Mouse (Mus musculus): ENCODE measurements around the gene Samd9l.
"Not testable (repeated sequence)": the region's sequence is repeated elsewhere in the genome, so short reads cannot be mapped to it uniquely, and the experiment has no call there.

The Samd9l gene

GRCm38 (mm10) chr6:3399340-3400068 is at the start of gene Samd9l:
Gene Samd9l (minus strand): TSS chr6:3399572.
- peak; percentile 49 to 71 for DNase-seq (ENCODE audit: low read depth in 1 of 2, low spot score in 2 of 2)

DNA sequence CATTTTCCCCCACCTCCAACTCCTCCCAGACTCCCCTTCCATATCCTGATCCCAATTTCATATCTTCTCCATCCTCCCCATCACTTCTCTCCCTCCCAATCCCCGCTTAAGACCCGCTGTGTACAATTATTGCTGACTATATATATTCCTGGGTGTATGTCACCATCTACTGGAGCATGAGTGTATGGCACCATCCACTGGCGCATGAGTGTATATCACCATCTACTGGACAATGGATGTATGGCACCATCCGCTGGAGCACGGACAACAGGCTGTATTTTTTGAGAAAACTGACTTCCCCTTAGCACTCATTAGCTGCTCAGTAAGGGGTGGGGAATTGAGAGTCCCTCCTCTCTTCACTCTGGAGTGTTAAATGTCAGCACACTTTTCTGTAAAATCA is 48.0 kb upstream of the Samd9l start:
- peak; percentile 27 to 71 for DNase-seq (ENCODE audit: low read depth in 1 of 2, low spot score in 2 of 2)

DNA sequence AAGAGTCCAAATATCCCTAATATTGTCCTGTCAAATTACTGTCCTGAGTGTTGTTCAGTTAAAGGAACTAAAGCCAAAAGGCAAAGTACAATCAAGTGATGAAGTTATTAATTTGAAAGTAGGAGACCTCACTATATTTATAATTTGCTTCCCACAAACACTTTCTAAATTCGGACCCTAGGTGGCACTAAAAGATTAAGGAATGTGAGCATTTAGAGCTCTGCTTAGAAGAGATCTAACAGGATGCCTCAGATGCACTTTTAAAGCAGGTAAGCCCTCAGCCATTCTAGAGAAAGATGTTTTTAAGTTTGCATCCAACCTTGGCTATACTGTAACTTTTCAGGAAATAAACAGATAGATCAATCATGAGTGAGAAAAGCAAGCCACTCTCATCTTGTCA is 44.5 kb upstream of the Samd9l start:
- DNase-seq (ENCODE audit: low read depth in 1 of 2, low spot score in 2 of 2) = no peak

GRCm38 (mm10) chr6:3436087-3436486 is 36.7 kb upstream of the Samd9l start:
- no peak for DNase-seq (ENCODE audit: low read depth in 1 of 2, low spot score in 2 of 2)

DNA sequence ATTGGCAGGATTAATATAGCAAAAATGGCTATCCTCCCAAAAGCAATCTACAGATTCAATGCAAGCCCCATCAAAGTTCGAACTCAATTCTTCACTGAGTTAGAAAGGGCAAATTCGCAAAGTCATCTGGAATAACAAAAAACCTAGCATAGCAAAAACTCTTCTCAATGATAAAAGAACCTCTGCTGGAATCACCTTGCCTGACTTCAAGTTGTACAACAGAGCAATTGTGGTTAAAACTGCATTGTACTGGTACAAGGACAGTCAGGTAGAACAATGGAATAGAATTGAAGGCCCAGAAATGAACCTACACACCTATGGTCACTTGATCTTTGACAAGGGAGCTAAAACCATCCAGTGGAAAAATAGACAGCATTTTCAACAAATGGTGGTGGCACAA is 31.6 kb upstream of the Samd9l start:
- DNase-seq (ENCODE audit: low read depth in 1 of 2, low spot score in 2 of 2) = not testable (repeated sequence)

DNA sequence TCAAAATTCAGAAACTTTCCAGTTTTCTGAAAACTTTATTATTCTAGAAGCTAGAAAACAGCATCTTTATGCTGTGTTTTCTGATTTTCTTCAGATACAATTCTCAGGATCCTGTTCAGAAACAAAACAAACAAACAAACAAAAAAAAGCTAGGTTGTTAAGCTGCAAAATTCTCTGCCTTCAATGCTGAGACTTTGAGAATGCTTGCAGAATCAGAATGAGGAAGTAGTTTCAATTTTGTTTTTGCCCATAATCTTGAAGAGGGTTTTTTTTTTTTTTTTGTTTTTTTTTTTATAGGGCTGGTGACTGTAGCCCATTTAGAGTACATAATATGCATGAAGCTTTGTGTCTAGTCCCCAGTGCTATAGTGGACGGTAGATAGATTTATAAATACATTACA is 27.7 kb upstream of the Samd9l start:
- no peak for DNase-seq (ENCODE audit: low read depth in 1 of 2, low spot score in 2 of 2)

DNA sequence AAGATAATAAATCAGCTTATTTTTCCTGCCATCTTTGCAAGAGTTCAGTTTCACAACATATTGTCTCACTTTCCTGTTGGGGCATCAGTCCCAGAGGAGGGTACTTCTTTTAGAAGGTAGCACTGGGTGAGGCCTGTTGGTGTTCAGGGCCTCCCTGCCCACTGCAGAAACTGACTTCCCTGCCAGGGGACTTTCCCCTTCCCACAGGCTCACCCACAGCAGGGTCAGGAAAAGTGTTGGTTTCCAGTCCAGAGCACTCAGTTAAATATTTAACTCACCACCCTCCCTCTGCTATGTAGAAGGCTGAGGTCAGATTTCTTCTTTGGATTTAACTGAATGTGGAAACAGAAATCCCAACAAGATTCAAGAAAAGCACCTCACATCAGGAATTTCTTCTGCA is 26.0 kb upstream of the Samd9l start:
- DNase-seq (ENCODE audit: low read depth in 1 of 2, low spot score in 2 of 2) = not testable (repeated sequence)

- DNase-seq (ENCODE audit: low read depth in 1 of 2, low spot score in 2 of 2) = not testable (repeated sequence)
Observed at GRCm38 (mm10) chr6:3424613-3425277, 25.4 kb upstream of the Samd9l start.

DNA sequence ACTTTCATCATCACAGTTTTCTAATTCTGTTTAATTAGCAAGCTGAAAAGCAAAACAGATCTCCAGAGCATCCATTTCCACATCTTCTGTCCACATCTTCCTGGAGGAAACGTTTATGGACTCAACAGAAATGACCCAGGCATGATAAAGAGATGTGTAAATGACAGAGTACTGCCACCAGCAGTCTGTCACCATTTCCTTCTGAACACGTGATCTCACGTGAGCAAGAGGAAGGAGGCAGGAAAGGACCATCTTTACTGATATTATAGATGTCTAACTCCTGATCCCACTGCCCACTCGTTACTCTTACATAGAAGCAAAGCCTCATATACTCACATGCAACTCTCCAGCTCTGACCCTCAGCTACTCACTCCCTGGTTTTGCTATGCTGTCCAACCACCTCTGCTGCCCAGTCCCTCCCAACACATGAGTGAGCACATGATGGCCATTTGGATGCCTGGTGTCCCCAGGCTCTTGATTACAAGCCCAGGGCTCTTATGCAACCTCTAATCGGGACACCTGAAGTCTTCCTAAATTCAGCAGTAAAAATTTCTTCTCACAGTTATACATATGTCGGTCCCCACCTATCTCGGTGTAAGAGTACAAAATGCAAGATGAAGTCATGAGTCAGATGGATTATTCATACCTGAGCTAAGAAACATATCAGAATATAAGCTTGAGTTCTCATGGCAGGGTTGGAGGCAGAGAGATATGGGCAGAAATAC is 2.0 kb downstream of the Samd9l start:
- not testable (repeated sequence) for DNase-seq (ENCODE audit: low read depth in 1 of 2, low spot score in 2 of 2)

- DNase-seq (ENCODE audit: low read depth in 1 of 2, low spot score in 2 of 2) = not testable (repeated sequence)
Observed at GRCm38 (mm10) chr6:3395921-3396611, 3.3 kb downstream of the Samd9l start.

GRCm38 (mm10) chr6:3389995-3390394 is 9.4 kb downstream of the Samd9l start:
- no peak for DNase-seq (ENCODE audit: low read depth in 1 of 2, low spot score in 2 of 2)

DNA sequence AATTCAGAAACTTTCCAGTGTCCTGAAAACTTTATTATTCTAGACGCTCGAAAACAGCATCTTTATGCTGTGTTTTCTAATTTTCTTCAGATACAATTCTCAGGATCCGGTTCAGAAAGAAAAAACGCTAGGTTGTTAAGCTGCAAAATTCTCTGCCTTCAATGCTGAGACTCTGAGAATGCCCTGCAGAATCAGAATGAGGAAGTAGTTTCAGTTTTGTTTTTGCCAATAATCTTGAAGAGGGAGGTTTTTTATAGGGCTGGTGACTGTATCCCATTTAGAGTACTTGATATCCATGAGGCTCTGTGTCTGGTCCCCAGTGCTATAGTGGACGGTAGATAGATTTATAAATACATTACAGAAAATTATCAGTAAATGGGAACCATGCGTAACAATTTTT is 12.8 kb downstream of the Samd9l start:
- no peak for DNase-seq (ENCODE audit: low read depth in 1 of 2, low spot score in 2 of 2)

DNA sequence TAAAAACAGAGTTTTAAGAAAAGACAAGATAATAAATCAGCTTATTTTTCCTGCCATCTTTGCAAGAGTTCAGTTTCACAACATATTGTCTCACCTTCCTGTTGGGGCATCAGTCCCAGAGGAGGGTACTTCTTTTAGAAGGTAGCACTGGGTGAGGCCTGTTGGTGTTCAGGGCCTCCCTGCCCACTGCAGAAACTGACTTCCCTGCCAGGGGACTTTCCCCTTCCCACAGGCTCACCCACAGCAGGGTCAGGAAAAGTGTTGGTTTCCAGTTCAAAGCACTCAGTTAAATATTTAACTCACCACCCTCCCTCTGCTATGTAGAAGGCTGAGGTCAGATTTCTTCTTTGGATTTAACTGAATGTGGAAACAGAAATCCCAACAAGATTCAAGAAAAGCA is 14.6 kb downstream of the Samd9l start:
- DNase-seq (ENCODE audit: low read depth in 1 of 2, low spot score in 2 of 2) = not testable (repeated sequence)

DNA sequence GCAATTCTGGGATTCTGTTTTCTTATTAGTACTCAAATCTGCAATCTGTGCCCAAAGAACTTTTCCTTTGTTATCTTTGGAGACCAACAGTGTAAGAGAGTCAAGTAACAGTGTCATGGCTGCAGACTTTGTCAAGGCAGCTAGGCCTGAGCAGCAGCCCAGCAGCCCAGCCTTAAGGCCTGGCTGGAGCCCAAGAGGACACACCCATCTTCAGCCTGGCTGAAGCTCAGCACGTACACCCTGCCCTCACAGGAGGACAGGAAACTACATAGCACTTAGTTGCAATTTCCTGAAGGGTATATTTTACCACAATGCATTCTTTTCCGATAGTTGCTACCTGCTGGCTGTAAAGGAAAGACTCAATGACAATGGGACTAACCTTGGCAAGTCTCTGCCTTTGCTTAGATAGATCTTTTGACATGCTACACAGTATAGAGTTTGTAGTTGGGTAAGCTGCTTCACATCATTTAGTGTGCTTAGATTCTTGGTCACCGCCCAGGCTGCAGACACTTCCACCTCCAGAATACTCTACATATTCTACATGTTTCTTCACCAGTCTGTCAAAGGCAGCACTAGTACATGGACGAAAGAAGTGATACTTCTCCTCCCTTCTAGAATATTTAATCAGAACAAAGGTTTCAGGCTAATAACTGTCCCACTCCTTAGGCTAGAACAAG is 15.1 kb downstream of the Samd9l start:
- DNase-seq (ENCODE audit: low read depth in 1 of 2, low spot score in 2 of 2) = not testable (repeated sequence)

GRCm38 (mm10) chr6:3379146-3379545 is 20.2 kb downstream of the Samd9l start:
- no peak for DNase-seq (ENCODE audit: low read depth in 1 of 2, low spot score in 2 of 2)

- no peak for DNase-seq (ENCODE audit: low read depth in 1 of 2, low spot score in 2 of 2)
Observed at GRCm38 (mm10) chr6:3376687-3377086, 22.7 kb downstream of the Samd9l start.

DNA sequence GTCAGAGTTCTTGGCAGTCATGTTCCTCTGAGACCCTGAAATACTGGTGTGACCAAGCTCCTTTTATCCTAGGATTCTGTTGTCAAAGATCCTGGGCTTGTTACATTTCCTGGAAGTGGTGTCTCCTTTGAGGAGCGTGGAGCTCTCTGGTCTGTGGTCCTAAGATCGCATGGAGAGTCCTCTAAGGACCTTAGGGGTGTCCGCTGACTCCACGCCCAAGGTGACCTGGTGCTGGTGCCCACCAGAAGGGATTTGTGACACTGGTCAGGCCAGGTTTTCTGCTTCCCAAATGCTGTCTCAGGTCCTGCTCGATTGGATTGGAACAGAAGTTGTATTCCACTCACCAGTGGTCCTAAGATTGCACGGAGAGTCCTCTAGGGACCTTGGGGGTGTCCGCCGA is 29.8 kb downstream of the Samd9l start:
- no peak for DNase-seq (ENCODE audit: low read depth in 1 of 2, low spot score in 2 of 2)

GRCm38 (mm10) chr6:3365609-3366008 is 33.8 kb downstream of the Samd9l start:
- DNase-seq (ENCODE audit: low read depth in 1 of 2, low spot score in 2 of 2) = not testable (repeated sequence)

DNA sequence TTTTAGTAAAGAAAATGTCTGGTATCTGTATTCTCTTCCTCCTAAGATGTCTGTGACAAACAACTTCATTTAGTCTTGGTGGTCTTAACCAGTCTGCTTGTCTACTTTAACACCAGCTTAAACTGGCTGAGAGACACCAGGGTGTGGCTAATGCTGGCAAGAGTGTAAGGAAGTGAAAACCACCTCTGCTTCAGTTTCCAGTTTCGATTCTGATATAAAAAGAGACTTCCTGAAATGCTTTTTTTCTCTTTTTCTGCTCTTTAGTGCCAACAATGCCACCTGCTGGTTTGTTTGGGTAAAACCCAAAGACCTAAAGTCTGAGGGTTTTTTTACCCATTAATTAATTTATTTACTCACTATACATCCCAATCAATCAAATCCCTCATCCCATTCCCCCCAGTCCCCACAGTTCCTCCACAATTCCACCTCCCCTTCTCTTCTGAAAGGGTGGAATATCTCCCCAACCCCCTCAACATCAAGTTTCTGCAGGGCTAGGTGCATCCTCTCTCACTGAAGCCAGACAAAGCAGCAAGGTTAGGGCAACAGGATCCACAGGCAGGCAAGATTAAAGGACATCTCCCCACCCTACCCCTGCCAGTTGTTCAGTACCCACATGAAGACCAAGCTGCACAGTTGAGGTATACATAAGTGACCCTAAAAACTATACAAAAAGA is 53.3 kb downstream of the Samd9l start:
- peak; percentile 17 to 43 for DNase-seq (ENCODE audit: low read depth in 1 of 2, low spot score in 2 of 2)

GRCm38 (mm10) chr6:3345043-3345639 is 54.2 kb downstream of the Samd9l start:
- not testable (repeated sequence) for DNase-seq (ENCODE audit: low read depth in 1 of 2, low spot score in 2 of 2)
